Comparison of ENCODE assay signal across 18 mouse cellular contexts in the genomic region with DNA sequence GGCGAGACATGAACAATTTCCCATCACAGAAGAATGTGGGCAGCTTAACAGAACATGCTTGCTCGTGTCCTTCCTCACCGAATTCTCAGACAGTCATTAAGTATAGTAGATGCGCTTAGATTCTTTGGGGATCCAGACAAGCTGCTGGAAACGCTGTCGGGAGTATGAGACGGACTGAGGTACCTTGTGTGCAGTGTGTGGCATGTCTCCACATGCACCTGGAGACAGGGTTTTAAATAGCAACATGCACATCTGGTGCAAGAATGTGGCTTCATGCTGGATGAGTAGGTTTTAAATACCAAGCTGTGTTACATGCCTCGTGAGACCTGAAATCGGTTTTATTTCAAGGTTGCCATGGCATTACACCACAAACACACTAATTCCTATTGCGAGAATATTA.
DNase-seq lines count a peak whose midpoint lies in the region; ATAC-seq lines count a peak whose summit lies in the region.
"Had no signal": no experiment of that assay in that cellular context is flagged by ENCODE, and none has a peak within 500 bp of the region (broad histone marks: within the 10 kb centered on the region; RNA-seq: fewer than 3 reads in every experiment).

No protein-coding gene starts in this region.

- no peak overlapping the region for H3K4me3 ChIP-seq in hindbrain, embryonic 16.5 days (ENCODE audit: low read length)
- no peak overlapping the region for H3K4me3 ChIP-seq in hindbrain, embryonic 13.5 days
- no peak overlapping the region for H3K4me3 ChIP-seq in limb, embryonic 11.5 days (ENCODE audit: low read depth, low read length)
- H3K4me3 ChIP-seq: erythroblast, embryonic 14.5 days; layer of hippocampus, adult 2 months; limb, embryonic 15.5 days; lung, embryonic 15.5 days had no signal

- H3K36me3 ChIP-seq in hindbrain, embryonic 16.5 days (ENCODE audit: control insufficient read depth, insufficient read depth, low read length): no peaks in the 10 kb centered on the region
- H3K36me3 ChIP-seq in hindbrain, embryonic 13.5 days: no peaks in the 10 kb centered on the region
- no peaks in the 10 kb centered on the region for H3K36me3 ChIP-seq in limb, embryonic 11.5 days (ENCODE audit: control insufficient read depth, insufficient read depth, low read length)
- H3K36me3 ChIP-seq: limb, embryonic 15.5 days; lung, embryonic 15.5 days had no signal

- H3K9ac ChIP-seq in hindbrain, embryonic 16.5 days (ENCODE audit: low read depth, low read length): no peak overlapping the region
- H3K9ac ChIP-seq in hindbrain, embryonic 13.5 days: no peak overlapping the region
- H3K9ac ChIP-seq in limb, embryonic 11.5 days (ENCODE audit: low read length): no peak overlapping the region
- H3K9ac ChIP-seq: limb, embryonic 15.5 days; lung, embryonic 15.5 days had no signal

- no peak overlapping the region for H3K4me2 ChIP-seq in hindbrain, embryonic 16.5 days (ENCODE audit: low read length)
- H3K4me2 ChIP-seq in hindbrain, embryonic 13.5 days: no peak overlapping the region
- H3K4me2 ChIP-seq in limb, embryonic 11.5 days (ENCODE audit: low read depth, severe bottlenecking): no peak overlapping the region
- H3K4me2 ChIP-seq: limb, embryonic 15.5 days; lung, embryonic 15.5 days had no signal

- whole genome bisulfite sequencing in hindbrain, embryonic 16.5 days: 82% methylated on average over 10 of the region's 10 CpGs
- WGBS in hindbrain, embryonic 13.5 days: 84% methylated on average over 10 of the region's 10 CpGs
- 82% methylated on average over 10 of the region's 10 CpGs for WGBS in limb, embryonic 11.5 days

- H3K27ac ChIP-seq in hindbrain, embryonic 16.5 days (ENCODE audit: low read depth, low read length): no peak overlapping the region
- no peak overlapping the region for H3K27ac ChIP-seq in hindbrain, embryonic 13.5 days
- no peak overlapping the region for H3K27ac ChIP-seq in limb, embryonic 11.5 days (replicated peaks; ENCODE audit: low read depth, low read length)
- H3K27ac ChIP-seq: layer of hippocampus, adult 2 months; lung, embryonic 15.5 days had no signal

- no peaks in the 10 kb centered on the region for H3K4me1 ChIP-seq in hindbrain, embryonic 16.5 days (ENCODE audit: control insufficient read depth, insufficient read depth, low read depth, low read length)
- no peaks in the 10 kb centered on the region for H3K4me1 ChIP-seq in hindbrain, embryonic 13.5 days (replicated peaks)
- H3K4me1 ChIP-seq in limb, embryonic 11.5 days (ENCODE audit: control insufficient read depth, insufficient read depth, low read length): peaks cover 2% of the 10 kb centered on the region; the same call in 1 of the 2 replicates
- H3K4me1 ChIP-seq: limb, embryonic 15.5 days; lung, embryonic 15.5 days had no signal

- peak; percentile 64 for DNase-seq in thymus, postnatal 0 days (ENCODE audit: low spot score)
- DNase-seq in thymus, postnatal 10 days (ENCODE audit: low spot score in 2 of 2): no peak
- DNase-seq in limb, embryonic 11.5 days (ENCODE audit: low spot score): peak; percentile 56
- DNase-seq in thymus, postnatal 4 days: peak; percentile 39
- DNase-seq in layer of hippocampus, adult 9-11 months: no peak
- DNase-seq in spleen, postnatal 4 days (ENCODE audit: low spot score in 2 of 2): no peak
- DNase-seq: cerebellum, postnatal 14 days; heart, postnatal 10 days; kidney, adult 2 months; right cerebral cortex, postnatal 25 days had no signal

- peak; percentile 19; the same call in 1 of the 2 replicates for ATAC-seq in hindbrain, embryonic 16.5 days
- ATAC-seq in hindbrain, embryonic 13.5 days (ENCODE audit: low FRiP score): no peak
- ATAC-seq in limb, embryonic 11.5 days (ENCODE audit: insufficient number of reproducible peaks, low FRiP score, low TSS enrichment, low read depth): 0 out of 2 replicates have a peak, but pooled peaks have one; percentile 11
- ATAC-seq: midbrain, embryonic 16.5 days; Patski had no signal

- no peaks in the 10 kb centered on the region for H3K27me3 ChIP-seq in hindbrain, embryonic 16.5 days (replicated peaks; ENCODE audit: control insufficient read depth, insufficient read depth, low read length)
- no peaks in the 10 kb centered on the region for H3K27me3 ChIP-seq in hindbrain, embryonic 13.5 days
- H3K27me3 ChIP-seq in limb, embryonic 11.5 days (ENCODE audit: control insufficient read depth, insufficient read depth, low read length): no peaks in the 10 kb centered on the region
- H3K27me3 ChIP-seq: limb, embryonic 15.5 days; lung, embryonic 15.5 days; Patski had no signal

- peaks cover 63% of the 10 kb centered on the region for H3K9me3 ChIP-seq in hindbrain, embryonic 16.5 days (ENCODE audit: control insufficient read depth, low read length)
- H3K9me3 ChIP-seq in hindbrain, embryonic 13.5 days: peaks cover 72% of the 10 kb centered on the region
- H3K9me3 ChIP-seq in limb, embryonic 11.5 days (ENCODE audit: control insufficient read depth, low read length): peaks cover 58% of the 10 kb centered on the region

Comparison
In these comparisons a context has a peak if more than half of its experiments do, and no peak if none do; other contexts are left out.
1. DNase-seq: peak in thymus, postnatal 0 days (single experiment), limb, embryonic 11.5 days (single experiment) and thymus, postnatal 4 days (single experiment); none in thymus, postnatal 10 days (0 of 2), layer of hippocampus, adult 9-11 months (single experiment) and spleen, postnatal 4 days (0 of 2).